Mouse (Mus musculus) thymus, postnatal 0 days (tissue): Measurements from ENCODE around the gene Bcl9l. TPM values are rescaled to one million over a fixed set of nuclear protein-coding genes. Genes with fewer than 3 reads are reported as not detected.

Source experiments
- DNase-seq: peaks from one replicate; pipeline ENCODE4 v3.0.0-alpha.2; 2015; ENCODE audit warnings: low spot score
- polyA plus RNA-seq: library from polyadenylated mRNA; unstranded; fragments of >200 nt; fragmentation: Nextera tagmentation; extraction: Ambion mirVana; gene quantifications from 2 replicates; pipeline ENCODE4 v1.2.1, GENCODE M21; 2015

Bcl9l gene
- polyA plus RNA-seq, 1 experiment from 2014 or later: 4.4 TPM

DNA sequence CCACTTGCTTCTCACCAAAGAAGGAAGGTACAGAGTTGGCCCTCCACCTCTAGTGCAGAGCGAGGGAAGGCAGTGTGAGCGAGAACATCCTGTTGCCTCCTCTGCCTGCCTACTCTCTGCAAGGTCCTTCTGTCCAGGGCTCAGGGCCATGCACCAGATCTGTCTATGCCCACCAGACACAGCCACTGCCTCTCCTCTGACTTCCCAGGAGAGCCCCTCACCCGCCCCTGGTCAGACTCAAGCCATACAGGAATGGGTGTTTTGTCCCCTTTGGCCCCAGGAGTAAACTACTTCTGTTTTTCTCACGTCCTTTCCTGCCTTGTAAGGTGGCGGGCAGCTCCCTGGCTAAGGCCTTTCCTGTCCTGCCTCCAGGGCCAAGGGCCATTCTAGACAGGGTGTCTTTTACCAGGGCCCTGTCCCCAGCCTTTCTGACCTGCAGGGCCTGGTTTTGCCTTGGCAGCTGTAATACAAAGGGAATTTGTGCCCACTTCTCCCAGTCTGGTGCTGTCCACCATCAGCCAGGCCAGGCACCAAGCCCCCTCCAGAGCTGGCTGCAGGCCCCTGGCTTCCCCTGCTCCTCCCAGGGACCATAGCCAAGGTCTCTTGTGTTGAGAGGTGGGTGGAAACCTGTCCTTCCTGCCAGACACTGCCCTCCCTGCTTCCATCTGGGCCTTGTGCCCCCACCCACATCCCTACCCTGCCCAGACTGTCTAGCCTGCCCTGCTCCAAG, 28.4 kb downstream of the Bcl9l start:
- no peak for DNase-seq

DNA sequence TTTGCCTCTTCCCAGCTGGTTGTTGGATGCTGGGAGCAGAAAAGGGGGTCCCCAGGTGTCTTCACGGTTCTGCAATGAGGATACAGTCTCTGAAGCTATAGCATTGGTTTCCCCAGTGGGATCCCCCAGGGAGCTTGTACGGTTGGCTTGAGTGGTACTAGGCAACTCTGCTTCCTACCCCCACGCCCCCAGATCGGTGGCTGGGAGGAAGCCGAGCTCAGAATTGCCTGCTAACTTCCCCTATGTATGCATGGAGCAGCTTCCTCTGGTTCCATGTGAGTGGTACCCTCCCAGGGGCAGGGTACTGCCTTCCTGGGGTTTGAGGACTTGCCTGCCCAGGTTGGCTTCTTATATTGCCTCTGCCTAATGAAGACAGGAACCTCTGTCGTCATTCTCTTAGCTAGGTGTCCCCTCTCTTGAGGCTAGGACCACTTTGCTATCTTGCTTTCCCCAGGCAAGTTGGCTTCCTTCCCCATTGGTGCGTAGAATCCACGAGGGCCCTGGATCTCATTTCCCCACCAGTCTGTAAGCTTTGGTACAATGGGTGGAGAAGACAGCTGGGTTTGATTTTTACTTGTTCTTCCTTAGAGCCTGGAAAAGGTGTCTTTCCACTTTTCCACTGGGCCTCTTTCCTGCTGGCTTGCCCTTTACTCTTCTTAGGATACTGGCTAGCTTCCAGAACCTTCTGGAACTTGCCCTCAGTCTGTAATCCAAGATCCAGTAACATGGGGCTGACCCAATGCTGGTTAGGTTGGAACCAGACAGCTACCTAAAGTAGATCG, 29.5 kb downstream of the Bcl9l start:
- no peak for DNase-seq

DNA sequence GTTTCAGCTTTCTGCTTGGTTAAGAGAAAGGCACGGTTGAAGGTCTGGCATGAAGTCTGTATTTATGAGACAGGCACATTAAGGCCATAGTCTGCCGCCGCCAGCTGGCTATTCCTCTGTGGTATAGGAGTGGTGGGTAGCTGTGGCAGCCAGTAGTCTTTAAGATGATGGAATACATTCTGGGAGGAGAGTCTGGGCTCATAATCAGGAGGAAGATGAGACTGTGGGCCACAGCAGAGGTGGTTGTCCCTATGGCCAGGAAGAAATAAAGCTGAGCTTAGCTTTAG, 30.0 kb downstream of the Bcl9l start:
- DNase-seq: no peak

DNA sequence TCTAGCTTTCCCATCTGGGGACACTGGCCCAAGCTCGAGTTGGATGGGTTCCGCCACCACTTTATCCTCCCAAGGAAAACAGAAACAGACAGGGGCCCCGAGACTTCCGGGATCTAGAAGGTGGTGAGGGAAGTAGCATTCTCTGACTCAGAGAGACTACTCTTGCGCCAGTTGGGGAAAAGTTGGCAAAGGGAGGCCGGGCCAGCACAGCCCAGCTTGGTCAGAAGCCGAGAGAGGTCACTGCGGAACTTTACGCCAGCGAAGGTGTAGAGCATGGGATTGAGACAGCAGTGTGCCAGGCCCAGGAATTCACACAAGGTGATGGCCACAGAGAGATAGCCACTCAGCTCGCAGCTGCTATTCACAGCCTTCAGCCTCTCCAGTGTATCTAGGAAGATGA, 30.5 kb downstream of the Bcl9l start:
- DNase-seq: no peak

DNA sequence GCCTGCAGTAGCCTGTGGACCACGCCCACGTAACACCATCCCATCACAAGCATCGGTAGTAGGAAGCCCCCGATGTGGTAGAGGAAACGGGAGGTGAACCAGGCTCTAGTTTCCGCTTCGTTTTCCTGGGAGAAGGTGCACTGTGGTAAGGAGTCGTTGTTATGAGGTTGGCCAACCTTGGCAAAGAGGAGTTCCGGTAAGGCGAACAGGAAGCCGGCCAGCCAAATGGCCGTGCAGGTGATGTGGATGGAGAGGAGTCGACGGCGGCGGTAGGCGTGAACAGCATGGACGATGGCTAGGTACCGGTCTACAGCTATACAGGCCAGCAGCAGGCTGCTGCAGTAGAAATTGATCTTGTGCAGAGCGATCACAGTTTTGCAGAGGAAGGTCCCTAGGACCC, 31.0 kb downstream of the Bcl9l start:
- DNase-seq: no peak

DNA sequence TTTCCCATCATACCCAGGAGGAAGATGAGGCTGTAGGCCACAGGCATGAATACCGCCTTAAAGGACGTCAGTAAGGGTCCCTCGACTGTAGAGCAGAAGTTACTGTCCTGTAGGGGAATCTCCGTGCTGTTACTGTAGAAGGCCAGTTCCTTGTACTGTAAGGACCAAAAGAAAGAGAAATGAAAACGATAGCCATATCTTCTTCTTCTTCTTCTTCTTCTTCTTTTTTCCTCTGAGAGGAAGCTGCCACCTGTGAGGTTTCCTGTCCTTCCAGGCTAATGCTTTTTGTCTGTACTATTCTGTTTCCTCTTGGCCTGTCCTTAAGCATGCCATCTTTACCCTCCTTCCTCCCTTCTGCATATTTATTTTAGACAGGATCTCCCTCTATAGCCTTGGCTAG, 31.5 kb downstream of the Bcl9l start:
- no peak for DNase-seq

DNA sequence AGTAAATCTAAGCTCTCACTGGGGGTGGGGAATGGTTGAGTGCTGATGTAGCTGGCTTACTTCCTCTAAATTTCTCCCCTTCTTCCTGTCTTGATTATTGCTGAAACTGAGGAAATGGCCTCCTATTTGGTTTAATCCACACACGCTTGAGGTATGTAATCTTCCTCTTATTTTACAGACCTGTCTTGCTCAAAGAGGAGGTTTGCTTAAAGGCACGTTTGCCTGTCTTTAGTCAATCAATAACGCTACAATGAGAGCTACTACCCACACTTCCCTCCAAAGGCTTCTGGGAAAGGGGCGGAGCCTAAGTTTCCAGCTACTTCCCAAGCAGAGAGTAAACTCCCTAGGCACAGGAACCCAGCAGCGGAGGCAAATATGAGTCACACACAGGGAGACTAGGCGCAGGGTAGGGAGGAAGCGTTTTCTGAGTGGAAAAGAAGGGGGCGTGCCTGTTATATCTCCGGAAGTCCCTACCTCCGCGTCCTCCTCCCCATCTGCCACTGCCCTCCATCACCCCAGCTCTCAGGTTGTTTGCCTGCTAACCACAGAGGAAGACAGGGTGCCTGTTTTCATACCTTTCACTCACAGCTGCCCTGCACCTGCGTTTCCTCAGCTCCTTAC, 32.6 kb downstream of the Bcl9l start:
- DNase-seq: peak; percentile 84

DNA sequence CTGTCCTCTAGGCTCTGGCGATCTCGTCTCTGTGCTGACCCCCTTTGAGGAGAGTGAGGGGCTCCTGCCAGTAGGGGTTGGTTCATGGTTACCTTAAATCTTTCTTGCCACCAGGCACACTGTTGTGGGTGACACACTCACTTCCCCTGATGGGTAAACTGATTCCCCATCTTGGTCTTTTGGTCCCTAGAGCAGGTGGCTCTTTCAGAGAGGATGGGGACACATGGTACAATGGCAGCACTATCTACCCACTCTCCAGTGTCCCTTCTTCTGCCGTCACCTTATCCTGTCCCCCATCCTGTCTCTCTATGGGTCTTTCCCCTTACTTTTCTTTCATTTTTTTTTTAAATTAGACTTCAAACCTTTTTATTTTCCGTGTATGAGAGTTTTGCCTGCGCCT, 33.3 kb downstream of the Bcl9l start:
- no peak for DNase-seq

DNA sequence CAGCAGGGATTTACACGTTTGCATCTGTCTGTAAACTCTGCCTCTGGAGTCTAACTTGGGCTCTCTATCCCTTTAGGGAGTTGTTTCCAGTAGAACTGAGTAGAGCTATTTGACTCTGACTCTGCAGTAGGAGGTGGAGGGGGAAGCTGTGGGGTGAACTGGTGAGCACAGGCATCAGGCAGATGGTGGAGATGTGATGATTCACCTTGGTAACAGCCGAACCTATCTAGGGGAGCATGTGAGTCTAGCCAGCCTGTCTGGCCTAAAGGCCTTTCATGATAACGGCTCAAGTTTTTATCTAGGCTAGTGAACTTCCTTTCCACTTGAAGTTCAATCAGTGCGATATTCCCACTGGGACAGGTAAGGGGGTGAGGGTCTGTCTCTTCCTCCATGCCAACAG, 34.7 kb downstream of the Bcl9l start:
- DNase-seq: no peak

DNA sequence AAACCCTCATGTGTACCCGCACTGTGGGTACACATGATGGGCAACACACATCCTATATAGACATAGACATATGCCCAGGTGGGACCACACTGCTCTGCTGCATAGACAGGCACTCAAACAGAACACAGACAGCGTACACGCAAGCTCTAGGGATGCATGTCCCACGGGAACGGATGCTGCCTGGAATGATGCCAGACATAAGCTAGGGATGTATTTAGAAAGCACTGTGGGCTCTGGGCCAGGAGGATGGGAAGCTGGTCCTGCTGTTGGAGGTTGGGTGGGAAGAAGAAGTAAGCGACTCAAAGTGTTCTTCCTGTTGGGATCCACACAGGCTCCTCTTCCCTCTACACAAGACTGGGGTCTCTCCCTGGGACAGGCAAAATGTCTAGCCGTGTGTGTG, 35.4 kb downstream of the Bcl9l start:
- DNase-seq: no peak

DNA sequence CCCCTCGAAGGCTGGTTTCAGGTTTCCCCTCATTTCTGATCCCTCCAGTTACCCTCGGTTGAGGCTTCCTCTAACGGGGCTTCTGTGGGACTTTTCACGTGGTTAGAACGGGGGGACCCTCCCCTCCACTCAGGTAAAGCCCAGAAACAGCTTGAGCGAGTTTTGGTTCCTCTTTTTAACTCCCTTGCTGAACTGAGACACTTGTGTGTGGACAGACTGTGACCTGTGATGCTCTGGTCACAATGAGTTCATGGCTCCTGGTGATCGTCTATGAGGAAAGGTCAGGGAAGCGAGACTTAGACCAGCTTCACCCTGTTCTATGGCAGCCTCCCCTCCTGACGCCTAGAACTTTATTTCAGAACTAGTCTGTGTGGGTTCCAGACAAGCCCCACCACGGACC, 39.3 kb downstream of the Bcl9l start:
- DNase-seq: no peak

DNA sequence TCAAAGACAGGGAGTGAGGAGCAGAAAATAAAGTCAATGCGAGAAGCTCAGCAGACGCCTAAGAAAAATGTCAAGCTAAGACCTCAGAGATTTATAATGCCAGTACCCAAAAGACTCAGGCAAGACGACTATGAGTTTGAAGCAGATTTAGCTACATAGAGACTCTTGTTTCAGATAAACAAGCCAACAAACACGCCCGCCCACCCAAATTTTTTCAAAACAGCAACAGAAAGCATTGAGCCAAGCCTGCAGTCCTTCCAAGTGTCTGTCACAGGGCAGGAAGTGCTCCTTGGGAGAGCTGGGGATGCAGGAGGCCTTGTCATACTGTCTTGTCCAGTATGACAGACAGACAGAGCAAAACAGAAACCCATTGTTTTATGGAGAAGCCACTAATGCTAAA, 41.1 kb downstream of the Bcl9l start:
- no peak for DNase-seq

DNA sequence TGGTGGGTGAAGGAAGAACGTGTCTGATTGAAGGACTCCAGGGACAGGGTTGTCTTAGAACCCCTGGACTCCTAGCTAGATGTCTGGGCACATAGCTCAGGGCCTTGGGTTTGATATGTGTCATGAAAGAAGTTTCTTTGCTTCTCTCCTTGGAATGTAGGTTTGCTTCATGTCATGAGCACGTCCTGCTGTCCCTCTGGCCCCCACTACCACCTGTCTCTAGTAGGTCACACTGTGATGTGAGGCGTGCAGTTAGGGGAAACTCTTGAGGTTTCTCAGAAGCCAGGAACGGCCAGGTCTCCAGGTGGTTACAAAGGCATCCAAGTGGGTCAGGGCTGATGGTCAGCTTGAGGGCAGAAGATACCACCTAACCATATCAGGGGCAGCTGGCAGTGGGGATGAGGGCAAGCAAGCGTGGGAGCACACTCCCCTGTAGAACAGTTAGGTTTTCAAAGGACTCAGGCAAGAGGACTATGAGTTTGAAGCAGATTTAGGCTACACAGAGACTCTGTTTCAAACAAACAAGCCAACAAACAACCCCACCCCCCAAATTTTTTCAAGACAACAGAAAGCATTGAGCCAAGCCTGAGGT, 41.7 kb downstream of the Bcl9l start:
- no peak for DNase-seq

DNA sequence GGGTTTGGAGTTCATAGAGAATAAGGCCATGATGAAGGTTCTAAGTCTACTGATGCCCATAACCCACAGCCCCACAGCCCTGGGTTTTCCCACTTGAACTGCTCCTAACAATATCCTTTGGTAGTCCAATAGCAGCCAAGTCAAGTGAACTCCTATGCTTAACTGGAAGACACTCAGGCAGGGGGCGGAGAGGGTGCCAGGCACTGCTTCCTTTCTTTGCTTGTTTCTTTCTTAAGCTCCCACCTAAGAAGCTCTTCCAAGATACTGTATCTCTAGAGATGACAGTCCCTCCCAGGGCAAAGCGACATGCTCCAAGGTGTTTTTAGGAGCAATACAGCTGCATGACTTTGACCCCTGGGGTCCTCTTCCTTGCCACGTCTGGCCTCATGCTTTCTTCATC, 42.4 kb downstream of the Bcl9l start:
- DNase-seq: no peak

DNA sequence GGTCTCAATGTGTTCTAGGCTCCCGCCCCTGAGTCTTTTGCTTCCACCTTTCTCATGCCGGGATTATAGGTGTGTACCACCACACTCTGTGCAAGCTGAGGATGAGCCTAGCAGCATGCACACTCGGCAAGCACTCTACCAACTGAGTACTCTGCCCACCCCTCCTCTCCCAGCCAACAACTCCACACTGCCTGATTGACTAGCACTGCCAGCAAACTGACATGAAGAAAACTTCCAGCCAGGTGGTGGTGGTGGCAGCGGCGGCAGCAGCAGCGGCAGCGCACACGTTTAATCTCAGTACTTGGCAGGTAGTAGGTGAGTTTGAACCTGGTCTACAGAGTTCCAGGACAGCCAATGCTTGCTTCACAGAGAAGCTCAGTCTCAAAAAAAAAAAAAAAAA, 43.0 kb downstream of the Bcl9l start:
- no peak for DNase-seq

DNA sequence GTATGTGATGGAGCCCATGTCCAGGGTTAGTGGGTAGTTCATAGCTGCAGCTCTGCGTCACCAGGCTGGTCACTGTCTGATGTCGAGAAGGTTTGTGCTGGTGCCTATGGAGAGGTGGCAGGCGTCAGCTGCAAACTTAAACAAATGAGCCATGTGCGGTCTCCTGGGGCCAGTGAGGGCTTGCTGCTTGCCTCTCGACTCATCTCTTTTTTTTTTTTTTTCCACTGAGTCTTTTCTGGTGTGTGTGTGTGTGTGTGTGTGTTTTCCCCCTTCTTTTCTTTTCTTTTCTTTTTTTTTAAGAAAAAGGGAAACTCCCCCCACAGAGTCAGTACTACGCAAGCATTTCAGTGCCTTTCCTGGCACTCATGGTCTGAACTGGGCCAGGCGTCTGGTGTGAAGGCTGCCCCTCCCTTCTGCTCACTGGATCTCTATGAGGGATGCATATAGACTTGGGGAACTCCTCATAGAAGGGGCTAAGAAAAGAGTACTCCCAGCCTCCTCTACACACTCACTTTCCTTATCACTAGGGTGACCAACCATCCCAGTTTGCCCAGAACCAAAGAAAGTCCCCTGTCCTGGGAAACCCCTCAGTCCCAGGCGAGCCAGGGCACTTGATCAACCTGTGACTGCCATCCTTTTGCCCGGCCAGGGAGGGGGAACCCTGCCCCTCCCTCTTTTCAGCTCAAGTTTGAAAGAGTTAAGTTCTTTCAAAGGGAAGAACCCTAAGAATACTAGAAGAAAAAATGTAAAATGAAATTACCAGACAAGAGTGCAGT, 43.9 kb downstream of the Bcl9l start:
- no peak for DNase-seq

DNA sequence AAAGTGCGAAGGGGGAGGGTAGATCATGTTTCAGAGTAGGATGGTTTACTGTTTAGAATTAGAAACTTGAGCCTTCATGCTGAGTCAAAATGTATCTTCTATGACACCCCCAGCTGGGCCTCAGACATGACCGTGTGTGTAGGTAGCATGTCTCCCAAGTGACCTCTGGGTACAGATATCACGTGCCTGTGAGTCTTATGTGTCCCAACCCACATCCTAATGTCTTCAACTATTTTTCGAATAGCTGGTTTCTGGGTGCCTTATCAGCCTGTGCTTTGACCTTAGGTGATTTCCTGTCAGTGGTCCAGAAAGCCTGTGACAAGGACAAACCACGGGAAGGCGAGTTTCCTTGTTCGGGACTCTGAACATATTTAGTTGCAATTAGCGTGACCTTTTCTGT, 45.7 kb downstream of the Bcl9l start:
- no peak for DNase-seq

DNA sequence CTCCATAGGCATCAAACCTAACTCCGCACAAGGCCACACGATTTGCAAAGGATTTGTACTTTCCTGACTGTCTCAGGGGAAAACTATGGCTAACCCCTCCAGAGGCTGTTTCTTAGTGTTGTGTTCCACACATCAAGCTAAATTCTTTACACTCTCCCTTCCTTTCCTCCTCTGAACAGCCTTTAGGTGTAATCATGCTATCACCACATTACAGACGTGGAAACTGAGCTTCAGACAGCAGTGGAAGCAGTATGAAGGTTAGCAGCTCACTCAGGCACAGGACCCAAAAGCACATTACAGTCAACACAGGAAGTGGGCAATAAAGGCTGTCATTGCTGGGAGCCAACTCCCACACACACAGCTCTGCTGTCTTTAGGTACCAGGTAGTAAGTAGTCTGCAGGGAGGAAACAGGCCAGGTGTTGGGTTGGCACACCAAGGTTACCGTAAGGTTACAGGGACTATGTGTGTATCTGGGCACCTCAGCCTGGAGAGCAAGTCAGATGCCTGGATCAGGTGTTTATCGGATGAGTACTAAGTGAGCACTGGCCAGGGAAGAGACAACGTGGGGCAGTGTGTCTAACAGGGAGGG, 50.5 kb downstream of the Bcl9l start:
- DNase-seq: peak; percentile 85

DNA sequence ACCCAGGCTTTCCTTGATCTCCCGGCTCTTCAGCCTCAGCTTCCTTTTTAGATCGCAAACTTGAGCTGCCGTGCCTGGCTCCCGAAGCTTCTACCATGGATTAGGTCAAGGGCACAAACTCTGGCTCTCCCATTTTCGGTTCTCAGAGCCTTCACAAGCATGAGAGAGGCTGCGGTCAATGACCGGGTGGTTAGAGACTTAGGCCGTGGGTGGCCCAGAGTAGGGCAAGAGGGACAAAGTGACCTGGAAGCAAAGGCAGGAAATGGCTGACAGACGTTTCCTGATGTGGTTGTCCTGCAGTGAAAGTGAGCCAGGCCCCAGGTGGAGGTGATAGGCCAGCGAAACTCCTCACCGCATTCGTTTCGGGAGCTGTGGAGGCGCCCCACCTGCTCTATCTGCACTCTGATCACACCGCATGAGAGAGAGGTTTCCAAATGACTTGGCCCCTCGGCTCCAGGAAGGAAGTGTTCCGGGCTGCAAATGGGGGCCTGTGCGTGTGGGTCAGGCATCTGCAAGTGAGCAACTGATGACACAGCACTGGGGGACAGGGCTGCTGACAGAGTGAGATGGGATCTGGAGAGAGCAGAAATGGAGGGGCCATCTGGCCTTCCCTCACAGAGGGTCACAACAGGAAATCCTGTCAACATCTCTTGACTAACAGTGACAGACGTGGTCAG, 55.1 kb downstream of the Bcl9l start:
- DNase-seq: peak; percentile 66

DNA sequence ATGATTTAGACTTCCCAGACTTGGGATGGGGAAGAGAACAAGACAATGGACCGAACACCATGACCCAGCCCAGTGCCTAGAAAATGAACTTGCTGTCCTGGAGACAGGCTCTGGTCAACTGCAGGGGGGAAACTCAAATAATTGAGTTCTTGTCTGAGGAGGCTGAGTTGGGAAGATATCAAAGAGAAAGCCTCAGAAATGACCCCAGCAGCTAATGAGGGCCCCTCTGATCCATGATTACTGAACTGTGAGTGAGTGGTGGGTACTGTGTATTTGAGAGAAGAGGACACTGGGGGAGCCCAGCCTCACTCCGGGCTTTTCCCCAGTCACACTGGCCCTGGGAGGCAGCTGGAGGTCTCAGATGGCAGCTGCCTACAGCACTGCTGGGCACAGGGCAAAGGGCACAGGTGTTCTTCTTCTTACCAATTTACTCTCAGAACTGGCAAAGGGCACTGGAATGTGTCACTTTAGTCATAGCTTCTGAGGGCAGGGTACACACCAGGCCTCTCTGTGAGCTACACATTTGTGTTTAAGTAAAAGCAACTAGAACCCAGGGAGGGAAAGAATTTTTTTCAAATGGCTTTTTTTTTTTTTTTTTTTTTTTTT, 57.3 kb downstream of the Bcl9l start:
- DNase-seq: peak; percentile 50
